Mouse (Mus musculus) intestine, embryonic 14.5 days (tissue): ENCODE measurements around the gene Vmn2r4. TPM values are rescaled to one million over a fixed set of nuclear protein-coding genes. Genes with fewer than 3 reads are reported as not detected.

Source experiments
- polyA plus RNA-seq: library from polyadenylated mRNA; unstranded; fragments of >200 nt; fragmentation: Nextera tagmentation; extraction: Ambion mirVana; gene quantifications from 2 replicates; pipeline ENCODE4 v1.2.1, GENCODE M21; 2014

Gene Vmn2r4
- polyA plus RNA-seq, 1 experiment from 2014 or later = not detected

Other genes starting within 250 kb of the Vmn2r4 start
- gene Vmn2r3, start 125.7 kb downstream of the Vmn2r4 start, polyA plus RNA-seq = not detected in 2 replicates
- not detected in 2 replicates for gene Vmn2r5, start 94.5 kb upstream of the Vmn2r4 start, polyA plus RNA-seq
- gene Vmn2r6, start 150.5 kb upstream of the Vmn2r4 start, polyA plus RNA-seq = not detected in 2 replicates